Mouse (Mus musculus) forebrain, embryonic 12.5 days (tissue): ENCODE measurements around the gene 4930518I15Rik. TPM values are rescaled to one million over a fixed set of nuclear protein-coding genes. Genes with fewer than 3 reads are reported as not detected.

Source experiments
- ATAC-seq: fragments of 200-750 bp; cut with Nextera tagmentation; 2 replicates; pipeline ENCODE4 v1.8.0; 2017; ENCODE audit warnings: moderate TSS enrichment; ENCODE audit not compliant: low FRiP score
- H3K27ac ChIP-seq: fragments of 300-500 bp; sonication (generic); 2 replicates; pipeline ENCODE4 v1.5.1; 2016; ENCODE audit warnings: mild to moderate bottlenecking
- H3K27me3 ChIP-seq: fragments of 300-500 bp; sonication (generic); 2 replicates; pipeline ENCODE4 v1.6.1; 2016; ENCODE audit warnings: mild to moderate bottlenecking
- H3K36me3 ChIP-seq: fragments of 300-500 bp; sonication (generic); replicated peaks from 2 replicates; pipeline ENCODE4 v1.6.1; 2016; ENCODE audit warnings: mild to moderate bottlenecking
- H3K4me1 ChIP-seq: fragments of 300-500 bp; sonication (generic); 2 replicates; pipeline ENCODE4 v1.6.1; 2016
- H3K4me2 ChIP-seq: fragments of 300-500 bp; sonication (generic); 2 replicates; pipeline ENCODE4 v1.6.1; 2016; ENCODE audit warnings: mild to moderate bottlenecking, moderate library complexity
- H3K4me3 ChIP-seq: fragments of 300-500 bp; sonication (generic); replicated peaks from 2 replicates; pipeline ENCODE4 v1.5.1; 2016; ENCODE audit warnings: mild to moderate bottlenecking
- H3K9ac ChIP-seq: fragments of 300-500 bp; sonication (generic); 2 replicates; pipeline ENCODE4 v1.6.1; 2016; ENCODE audit warnings: mild to moderate bottlenecking
- H3K9me3 ChIP-seq: fragments of 300-500 bp; sonication (generic); 2 replicates; pipeline ENCODE4 v1.6.1; 2016
- WGBS: fragments of 180-500 bp; shearing (Covaris S2); methylation state at CpG from one replicate; pipeline ENCODE4 v1.1.7; 2016; 5-methylcytosine and 5-hydroxymethylcytosine counted together
- polyA plus RNA-seq: library from polyadenylated mRNA; unstranded; fragments of >200 nt; fragmentation: Nextera tagmentation; extraction: Ambion mirVana; gene quantifications from 2 replicates; pipeline ENCODE4 v1.2.1, GENCODE M21; 2016

4930518I15Rik gene
- polyA plus RNA-seq, 1 experiment from 2014 or later: 11.8 TPM

DNA sequence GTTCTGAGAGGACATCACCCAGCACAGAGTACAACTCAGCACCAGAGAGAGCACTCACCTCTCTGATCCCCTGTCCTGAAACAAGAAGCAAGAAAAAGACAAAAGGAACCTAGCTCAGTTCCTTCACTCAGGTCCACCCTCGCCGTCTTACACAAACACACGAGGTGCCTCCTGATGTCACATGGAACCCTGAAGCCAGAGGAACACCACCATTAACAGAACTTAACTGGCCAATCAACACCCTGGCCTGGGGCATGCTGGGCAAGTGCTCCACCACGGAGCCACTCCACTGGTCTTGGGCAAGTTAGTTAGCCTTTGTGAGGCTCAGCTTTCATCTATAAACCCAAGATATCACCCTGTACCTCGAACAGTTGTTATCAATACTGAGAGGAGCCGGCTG, 50.9 kb downstream of the 4930518I15Rik start:
- Histone ChIP-seq H3K4me3 (no peak overlapping the region), H3K27me3 (no peaks in the 10 kb centered on the region), H3K9me3 (no peaks in the 10 kb centered on the region), H3K4me2 (no peak overlapping the region), H3K36me3 (no peaks in the 10 kb centered on the region), H3K9ac (no peak overlapping the region), H3K27ac (no peak overlapping the region), H3K4me1 (no peaks in the 10 kb centered on the region)
- no peak for ATAC-seq
- 81% methylated on average over 6 of the region's 6 CpGs for WGBS

Other genes with a start within 250 kb of the 4930518I15Rik start
- 195 and 197 TPM in 2 replicates for gene Dlgap4, start 244.2 kb downstream of the 4930518I15Rik start, polyA plus RNA-seq
- 61.4 and 95.4 TPM in 2 replicates for gene Myl9, start 82.5 kb downstream of the 4930518I15Rik start, polyA plus RNA-seq
- 88.3 and 89.3 TPM in 2 replicates for gene Tgif2, start 17.9 kb downstream of the 4930518I15Rik start, polyA plus RNA-seq
- gene Rab5if, start 5.2 kb upstream of the 4930518I15Rik start, polyA plus RNA-seq: 170 and 173 TPM in 2 replicates
- 0.17 and 0.23 TPM in 2 replicates for gene Sla2, start 29.2 kb upstream of the 4930518I15Rik start, polyA plus RNA-seq
- gene Ndrg3, start 134.1 kb upstream of the 4930518I15Rik start, polyA plus RNA-seq: 50.5 and 54.0 TPM in 2 replicates
- 53.4 and 53.7 TPM in 2 replicates for gene Dsn1, start 149.2 kb upstream of the 4930518I15Rik start, polyA plus RNA-seq
- gene Soga1, start 221.3 kb upstream of the 4930518I15Rik start, polyA plus RNA-seq: 6.0 and 7.4 TPM in 2 replicates
- gene Tldc2, start 229.1 kb upstream of the 4930518I15Rik start, polyA plus RNA-seq: not detected in 2 replicates